Mouse (Mus musculus) layer of hippocampus, adult 9-10 months (tissue): ENCODE results near the gene Ttc30b.
"Not testable (repeated sequence)": the region's sequence is repeated elsewhere in the genome, so short reads cannot be mapped to it uniquely, and the experiment has no call there.

ENCODE experiments used
- DNase-seq: peaks from one replicate; pipeline ENCODE4 v3.0.0; 2022; ENCODE audit warnings: low spot score

Ttc30b gene

GRCm38 (mm10) chr2:75950685-75951084 is 12.3 kb upstream of the Ttc30b start:
- DNase-seq: no peak

GRCm38 (mm10) chr2:75937520-75938116 is 767 bp downstream of the Ttc30b start:
- DNase-seq: not testable (repeated sequence)

GRCm38 (mm10) chr2:75936685-75937084 is 1.7 kb downstream of the Ttc30b start:
- DNase-seq: not testable (repeated sequence)

GRCm38 (mm10) chr2:75933541-75933940 is 4.8 kb downstream of the Ttc30b start:
- no peak for DNase-seq

- no peak for DNase-seq
These were observed 7.4 kb downstream of the Ttc30b start for GRCm38 (mm10) chr2:75930941-75931340.

GRCm38 (mm10) chr2:75929786-75930444 is 8.5 kb downstream of the Ttc30b start:
- no peak for DNase-seq

- no peak for DNase-seq
These were observed 9.2 kb downstream of the Ttc30b start for GRCm38 (mm10) chr2:75929141-75929540.

- no peak for DNase-seq
These were observed 10.4 kb downstream of the Ttc30b start for GRCm38 (mm10) chr2:75928011-75928410.

GRCm38 (mm10) chr2:75926061-75926460 is 12.3 kb downstream of the Ttc30b start:
- no peak for DNase-seq

GRCm38 (mm10) chr2:75923807-75924340 is 14.5 kb downstream of the Ttc30b start:
- DNase-seq: no peak

- no peak for DNase-seq
These were observed 23.3 kb downstream of the Ttc30b start for GRCm38 (mm10) chr2:75915040-75915439.

- no peak for DNase-seq
These were observed 31.2 kb downstream of the Ttc30b start for GRCm38 (mm10) chr2:75907142-75907541.

GRCm38 (mm10) chr2:75901869-75902268 is 36.5 kb downstream of the Ttc30b start:
- DNase-seq: no peak

- no peak for DNase-seq
These were observed 38.1 kb downstream of the Ttc30b start for GRCm38 (mm10) chr2:75900281-75900680.

- no peak for DNase-seq
These were observed 42.7 kb downstream of the Ttc30b start for GRCm38 (mm10) chr2:75895711-75896110.

GRCm38 (mm10) chr2:75891981-75892380 is 46.4 kb downstream of the Ttc30b start:
- DNase-seq: no peak
